Comparison of ENCODE assay signal across 9 mouse cellular contexts in the genomic region with DNA sequence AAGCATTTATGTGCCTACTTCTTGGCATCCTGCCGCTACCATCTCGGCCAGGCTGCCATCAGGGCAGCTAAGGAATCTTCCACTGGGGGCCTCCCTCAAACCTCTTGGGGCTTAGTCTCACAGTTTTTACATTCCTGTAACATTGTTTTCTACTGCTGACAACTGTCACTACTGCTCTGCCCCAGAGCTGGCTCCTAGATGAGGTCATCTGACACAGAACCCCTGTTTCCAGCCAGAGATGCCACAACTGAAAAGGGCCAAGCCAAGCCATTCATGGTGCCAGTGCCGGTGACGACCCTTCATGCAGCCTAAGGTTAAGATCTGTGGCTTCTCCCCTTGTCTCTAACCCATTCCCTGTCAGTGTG. TPM values are rescaled to one million over a fixed set of nuclear protein-coding genes. Genes with fewer than 3 reads are reported as not detected.
DNase-seq lines count a peak whose midpoint lies in the region; ATAC-seq and TF ChIP-seq lines count a peak whose summit lies in the region.
"Had no signal": no experiment of that assay in that cellular context is flagged by ENCODE, and none has a peak within 500 bp of the region (broad histone marks: within the 10 kb centered on the region; RNA-seq: fewer than 3 reads in every experiment).

No protein-coding gene starts in this region.

- H3K27ac ChIP-seq in gastrocnemius, adult 2 months: peak overlapping the region; percentile 82
- peak overlapping the region; percentile 65 for H3K27ac ChIP-seq in lung, embryonic 16.5 days (ENCODE audit: low read length)
- peak overlapping the region; percentile 54; the same call in 1 of the 2 replicates for H3K27ac ChIP-seq in hindbrain, embryonic 14.5 days
- H3K27ac ChIP-seq in macrophage: peak overlapping the region; percentile 59
- H3K27ac ChIP-seq: midbrain, embryonic 12.5 days had no signal

- no peaks in the 10 kb centered on the region for H3K79me2 ChIP-seq in macrophage (ENCODE audit: inconsistent target)

- H3K4me1 ChIP-seq in lung, embryonic 16.5 days (replicated peaks; ENCODE audit: control insufficient read depth, insufficient read depth, low read length): peaks cover 50% of the 10 kb centered on the region
- H3K4me1 ChIP-seq in hindbrain, embryonic 14.5 days (replicated peaks; ENCODE audit: control insufficient read depth, insufficient read depth, low read length): peaks cover 30% of the 10 kb centered on the region

- H3K4me3 ChIP-seq in gastrocnemius, adult 2 months: no peak overlapping the region
- no peak overlapping the region for H3K4me3 ChIP-seq in lung, embryonic 16.5 days (ENCODE audit: low read length)
- no peak overlapping the region for H3K4me3 ChIP-seq in hindbrain, embryonic 14.5 days (replicated peaks; ENCODE audit: low read length)
- H3K4me3 ChIP-seq in macrophage (ENCODE audit: inconsistent target): no peak overlapping the region
- H3K4me3 ChIP-seq: midbrain, embryonic 12.5 days had no signal

- no peak overlapping the region for H3K4me2 ChIP-seq in lung, embryonic 16.5 days (ENCODE audit: low read depth, low read length)
- H3K4me2 ChIP-seq in hindbrain, embryonic 14.5 days (replicated peaks): no peak overlapping the region
- H3K4me2 ChIP-seq: midbrain, embryonic 12.5 days had no signal

- no peaks in the 10 kb centered on the region for H3K9me3 ChIP-seq in lung, embryonic 16.5 days (ENCODE audit: control insufficient read depth, low read length)
- H3K9me3 ChIP-seq in hindbrain, embryonic 14.5 days (ENCODE audit: control insufficient read depth, low read length): no peaks in the 10 kb centered on the region
- H3K9me3 ChIP-seq: midbrain, embryonic 12.5 days had no signal

- no peaks in the 10 kb centered on the region for H3K36me3 ChIP-seq in lung, embryonic 16.5 days (ENCODE audit: control insufficient read depth, insufficient read depth, low read length)
- H3K36me3 ChIP-seq in hindbrain, embryonic 14.5 days (replicated peaks; ENCODE audit: control insufficient read depth, insufficient read depth): no peaks in the 10 kb centered on the region
- no peaks in the 10 kb centered on the region for H3K36me3 ChIP-seq in macrophage (ENCODE audit: inconsistent target)
- H3K36me3 ChIP-seq: midbrain, embryonic 12.5 days had no signal

- H3K27me3 ChIP-seq in lung, embryonic 16.5 days (ENCODE audit: control insufficient read depth, insufficient read depth, low read depth, low read length): no peaks in the 10 kb centered on the region
- no peaks in the 10 kb centered on the region for H3K27me3 ChIP-seq in hindbrain, embryonic 14.5 days (ENCODE audit: control insufficient read depth, insufficient read depth, low read length)
- H3K27me3 ChIP-seq: midbrain, embryonic 12.5 days had no signal

- no peak for TF ChIP-seq CTCF in gastrocnemius, adult 2 months (IDR thresholded peaks at IDR 0.05)

- H3K9ac ChIP-seq in lung, embryonic 16.5 days (ENCODE audit: low read length): no peak overlapping the region
- H3K9ac ChIP-seq in hindbrain, embryonic 14.5 days: no peak overlapping the region
- H3K9ac ChIP-seq: midbrain, embryonic 12.5 days had no signal

- no peak for DNase-seq in gastrocnemius, adult 2 months
- DNase-seq in gastrocnemius, postnatal 4 days (ENCODE audit: low spot score in 2 of 2): no peak
- DNase-seq in lung, postnatal 36 days: no peak
- no peak for DNase-seq in hindbrain, embryonic 14.5 days (ENCODE audit: low spot score)
- no peak for DNase-seq in right cerebral cortex, postnatal 4 days
- DNase-seq in urinary bladder, adult 18-20 months (ENCODE audit: low spot score in 2 of 2): no peak

- no peak for ATAC-seq in lung, embryonic 16.5 days (ENCODE audit: low read depth)
- no peak for ATAC-seq in hindbrain, embryonic 14.5 days (ENCODE audit: low FRiP score)

- WGBS in lung, embryonic 16.5 days: 45% methylated on average over 4 of the region's 4 CpGs
- 82% methylated on average over 4 of the region's 4 CpGs for WGBS in hindbrain, embryonic 14.5 days
- 74% methylated on average over 4 of the region's 4 CpGs for WGBS in macrophage (ENCODE audit: missing documents)

- intact Hi-C loops in gastrocnemius, adult 2 months (cut with DNase I): loop anchor here (5.0 kb wide), 1 partner anchor 56 kb away; no protein-coding TSS in a partner anchor

RNA-seq across cellular contexts. Expression of gene Pla2g6, which starts 4.4 kb away (rescaled TPM):
- 10 to 100 TPM; 19.4 to 20.1 TPM for total RNA-seq in gastrocnemius, adult 2 months (2021)
- 10 to 100 TPM; 11.5 to 15.7 TPM for total RNA-seq in gastrocnemius, postnatal 4 days (2021)
- 20.1 and 22.4 TPM in 2 replicates for polyA plus RNA-seq in lung, embryonic 16.5 days (2015; fragmentation: Nextera tagmentation; extraction: Ambion mirVana)
- polyA plus RNA-seq in hindbrain, embryonic 14.5 days (2014; fragmentation: Nextera tagmentation; extraction: Ambion mirVana): 21.2 and 22.9 TPM in 2 replicates
- 10 to 100 TPM in 25 of 26 experiments, 1 to 10 TPM in 1; 5.2 to 39.9 (median 23.9) TPM for total RNA-seq in macrophage (2018; cell fraction: chromatin; rRNA removed)
- 1 to 10 TPM; 2.4 to 5.7 (median 5.1) TPM for total RNA-seq in macrophage (2018; cell fraction: cytosol; rRNA removed)
- 10 to 100 TPM in 19 of 26 experiments, 1 to 10 TPM in 7; 6.0 to 24.3 (median 13.6) TPM for total RNA-seq in macrophage (2018; cell fraction: nucleus; rRNA removed)
- 4.5 to 6.8 TPM (median 5.8 TPM) in 3 replicates for polyA plus RNA-seq in macrophage (2018)

RNA-seq across cellular contexts. Expression of gene Maff, which starts 22.6 kb away (rescaled TPM):
- 1 to 10 TPM; 4.0 to 8.8 TPM for total RNA-seq in gastrocnemius, adult 2 months (2021)
- 1 to 10 TPM; 3.8 to 4.0 TPM for total RNA-seq in gastrocnemius, postnatal 4 days (2021)
- polyA plus RNA-seq in lung, embryonic 16.5 days (2015; fragmentation: Nextera tagmentation; extraction: Ambion mirVana): 5.2 and 6.5 TPM in 2 replicates
- 1.1 TPM in 2 replicates for polyA plus RNA-seq in hindbrain, embryonic 14.5 days (2014; fragmentation: Nextera tagmentation; extraction: Ambion mirVana)
- 100 to 1,000 TPM in 6 of 26 experiments, 10 to 100 TPM in 13, 1 to 10 TPM in 6, under 1 TPM in 1; 0.69 to 224 (median 51.8) TPM for total RNA-seq in macrophage (2018; cell fraction: chromatin; rRNA removed)
- total RNA-seq in macrophage (2018; cell fraction: cytosol; rRNA removed): 100 to 1,000 TPM in 4 of 26 experiments, 10 to 100 TPM in 9, 1 to 10 TPM in 12, under 1 TPM in 1; 0.74 to 189 (median 14.3) TPM
- 100 to 1,000 TPM in 10 of 26 experiments, 10 to 100 TPM in 10, 1 to 10 TPM in 4, under 1 TPM in 1, not detected in 1; 0.77 to 247 (median 56.4) TPM for total RNA-seq in macrophage (2018; cell fraction: nucleus; rRNA removed)
- 0.80 to 4.1 TPM (median 1.8 TPM) in 3 replicates for polyA plus RNA-seq in macrophage (2018)

RNA-seq across cellular contexts. Expression of gene Baiap2l2, which starts 38.4 kb away (rescaled TPM):
- total RNA-seq in gastrocnemius, adult 2 months (2021): 1 to 10 TPM; 3.1 to 3.2 TPM
- 1 to 10 TPM; 5.0 to 9.0 TPM for total RNA-seq in gastrocnemius, postnatal 4 days (2021)
- 4.1 and 6.2 TPM in 2 replicates for polyA plus RNA-seq in lung, embryonic 16.5 days (2015; fragmentation: Nextera tagmentation; extraction: Ambion mirVana)
- 2.3 and 2.6 TPM in 2 replicates for polyA plus RNA-seq in hindbrain, embryonic 14.5 days (2014; fragmentation: Nextera tagmentation; extraction: Ambion mirVana)
- total RNA-seq in macrophage (2018; cell fraction: chromatin; rRNA removed): not detected
- under 1 TPM in 1 of 26 experiments, not detected in 25; 0.14 TPM for total RNA-seq in macrophage (2018; cell fraction: cytosol; rRNA removed)
- total RNA-seq in macrophage (2018; cell fraction: nucleus; rRNA removed): not detected
- not detected in 3 replicates for polyA plus RNA-seq in macrophage (2018)
